Mouse (Mus musculus): ENCODE data around the gene Robo2.
"Not testable (repeated sequence)": the region's sequence is repeated elsewhere in the genome, so short reads cannot be mapped to it uniquely, and the experiment has no call there.

The Robo2 gene

DNA sequence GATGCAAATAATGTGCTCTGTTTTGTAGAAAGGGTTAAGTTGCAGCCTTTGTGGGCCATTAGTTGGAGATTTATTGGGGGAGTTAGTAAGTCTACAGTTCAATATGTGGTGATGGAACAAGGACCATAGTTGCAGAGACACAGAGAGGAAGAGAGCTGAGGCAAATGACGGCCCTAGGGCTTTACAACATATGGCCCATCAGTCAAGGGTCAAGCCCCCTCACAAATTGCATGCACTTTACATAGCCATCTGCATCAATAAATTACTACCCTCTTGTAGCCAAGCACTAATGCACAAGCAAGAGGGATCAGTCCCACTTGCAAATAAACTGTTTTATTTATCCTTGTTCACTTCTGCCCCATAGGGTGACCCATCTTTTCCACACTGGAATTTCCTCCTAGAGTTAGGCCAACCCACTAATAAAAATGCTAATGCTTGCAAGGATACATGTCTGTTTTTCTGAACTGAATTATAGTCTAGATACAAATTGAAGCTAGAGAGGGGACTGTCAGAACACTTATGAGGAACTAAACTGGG is 194.7 kb downstream of the Robo2 start:
- no peak for DNase-seq (ENCODE audit: low read depth in 1 of 2, low spot score in 2 of 2)

DNA sequence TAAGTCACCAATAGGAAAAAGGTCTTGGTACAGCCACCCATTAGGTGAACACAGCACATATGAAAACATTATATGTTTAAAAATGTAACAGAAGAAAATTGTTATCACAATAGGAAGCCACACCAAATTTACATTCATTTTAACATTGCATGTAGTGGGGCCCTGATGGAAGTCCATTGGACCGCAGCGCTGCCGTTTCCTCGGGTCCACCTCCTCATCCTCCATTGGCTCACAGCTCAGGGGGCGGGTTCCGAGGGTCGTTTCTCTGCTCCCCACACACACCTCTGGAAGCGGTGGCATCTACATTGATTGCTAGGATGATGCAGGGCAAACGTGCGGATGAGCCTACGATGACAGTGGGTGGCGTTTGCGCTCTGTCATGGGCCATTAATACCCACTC is 195.8 kb downstream of the Robo2 start:
- no peak for DNase-seq (ENCODE audit: low read depth in 1 of 2, low spot score in 2 of 2)

DNA sequence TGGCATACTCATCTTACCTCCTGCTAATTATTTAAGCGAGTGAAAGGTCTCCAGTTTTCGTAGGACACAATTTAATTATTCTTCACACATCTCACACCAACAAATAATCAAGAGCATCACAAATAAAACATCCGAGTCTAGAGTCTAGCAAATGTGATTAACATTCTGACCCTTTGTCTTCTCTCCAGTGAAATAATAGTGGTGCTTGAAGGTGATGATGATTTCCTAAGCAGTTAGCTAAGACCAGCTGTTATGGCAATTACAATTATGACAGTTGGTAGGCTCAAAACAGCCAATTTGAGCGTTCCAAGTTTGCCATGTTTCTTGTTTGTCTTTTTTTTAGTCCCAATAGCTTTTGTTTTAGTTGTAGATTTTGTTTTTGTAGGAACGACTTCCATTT is 210.9 kb downstream of the Robo2 start:
- no peak for DNase-seq (ENCODE audit: low read depth in 1 of 2, low spot score in 2 of 2)

DNA sequence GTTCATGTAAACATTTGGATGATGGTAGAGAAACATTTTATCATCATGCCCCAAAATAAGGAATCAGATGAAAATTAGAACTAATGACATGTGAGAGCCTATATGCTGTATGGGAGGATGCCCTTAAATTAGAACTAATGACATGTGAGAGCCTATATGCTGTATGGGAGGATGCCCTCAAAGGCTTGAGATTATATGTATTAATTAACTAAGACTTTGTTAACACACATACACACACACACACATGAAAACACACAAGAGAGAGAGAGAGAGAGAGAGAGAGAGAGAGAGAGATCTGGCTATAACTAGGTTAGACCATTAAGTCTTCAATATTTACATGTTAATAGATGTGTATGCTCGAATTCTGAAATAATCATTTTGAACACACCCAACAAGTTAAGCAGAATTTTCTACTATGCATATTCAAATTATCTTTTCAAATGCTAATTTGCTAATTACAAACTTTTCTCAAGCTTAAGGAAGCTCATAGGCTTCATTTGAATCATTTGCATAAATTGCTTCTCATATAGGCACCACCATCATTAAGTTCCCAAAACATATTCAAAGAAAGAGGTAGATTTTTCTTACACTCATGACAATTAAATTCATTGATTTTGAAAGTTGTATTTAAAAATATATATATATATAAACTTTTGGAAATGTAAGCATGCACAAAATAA is 211.5 kb downstream of the Robo2 start:
- no peak for DNase-seq (ENCODE audit: low read depth in 1 of 2, low spot score in 2 of 2)

DNA sequence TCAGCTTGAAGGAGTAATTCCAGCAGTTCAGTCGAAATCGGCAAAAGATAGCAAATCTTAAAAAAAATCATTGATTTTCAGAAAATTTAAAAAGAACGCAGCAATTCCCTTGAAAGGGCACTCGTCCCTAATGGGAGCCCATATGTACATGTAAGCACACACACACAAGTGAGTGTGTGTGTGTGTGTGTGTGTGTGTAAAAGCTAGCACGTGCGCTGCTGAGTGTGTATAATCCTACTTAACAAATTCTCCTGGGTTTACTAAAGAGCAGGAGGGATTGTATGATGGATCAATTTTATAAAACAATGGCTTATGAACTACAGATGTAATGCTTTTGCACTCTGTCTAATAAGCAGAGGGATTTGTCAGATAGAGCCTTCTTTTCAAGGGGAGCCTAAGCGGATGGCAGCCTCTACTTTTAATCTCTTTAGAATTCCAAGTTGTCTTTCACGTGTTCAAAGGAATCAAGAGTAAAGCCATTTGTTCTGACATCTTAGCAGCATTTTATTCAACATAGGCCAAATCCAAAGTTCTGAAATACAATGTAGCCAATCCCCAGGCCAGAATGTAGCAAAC is 218.6 kb downstream of the Robo2 start:
- no peak for DNase-seq (ENCODE audit: low read depth in 1 of 2, low spot score in 2 of 2)

DNA sequence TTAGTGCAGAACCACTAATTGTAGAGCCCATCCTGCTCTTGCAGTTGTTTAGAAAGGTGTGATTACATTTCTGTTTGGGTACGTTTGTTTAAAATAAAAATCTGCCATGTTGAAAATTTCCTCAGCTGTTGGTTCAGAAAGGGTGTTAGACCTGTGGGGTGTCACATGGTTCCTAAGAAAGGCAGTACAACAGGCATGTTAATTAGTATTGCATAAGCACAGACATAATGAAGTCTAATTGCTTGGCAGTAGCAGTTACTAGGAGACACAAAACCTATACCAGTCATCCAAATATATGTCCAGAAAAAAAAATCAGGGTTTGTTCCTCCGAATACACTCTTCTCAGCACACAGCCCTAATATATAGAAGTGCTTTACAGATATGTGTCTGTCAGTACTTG is 220.0 kb downstream of the Robo2 start:
- no peak for DNase-seq (ENCODE audit: low read depth in 1 of 2, low spot score in 2 of 2)

DNA sequence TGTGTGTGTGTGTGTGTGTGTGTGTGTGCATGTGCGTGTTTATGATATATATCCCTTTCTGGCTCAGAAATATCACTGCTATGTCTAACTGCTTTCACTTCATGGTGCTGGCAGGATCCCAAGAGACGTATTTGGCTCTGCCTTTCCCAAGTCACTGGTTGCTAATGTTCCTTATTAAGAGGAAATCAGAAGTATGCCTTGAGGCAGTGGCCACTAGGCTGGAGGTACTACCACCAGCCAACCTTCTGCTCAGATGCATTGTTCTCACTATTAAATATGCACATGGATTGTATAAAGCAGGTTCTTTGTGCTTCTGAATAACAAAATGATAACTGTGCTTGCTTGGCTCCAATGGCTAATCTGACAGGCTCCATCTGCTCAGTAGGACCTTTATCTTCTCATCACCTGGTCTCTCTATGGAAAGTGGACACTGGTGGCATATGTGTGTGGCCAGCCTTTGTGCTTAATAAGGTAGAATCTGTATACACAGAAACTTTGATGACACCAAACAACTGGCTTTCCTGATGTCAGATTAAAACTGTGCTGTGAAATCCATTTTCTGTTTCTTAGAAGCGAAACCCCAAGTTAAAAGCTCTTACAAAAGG is 229.0 kb downstream of the Robo2 start:
- DNase-seq (ENCODE audit: low read depth in 1 of 2, low spot score in 2 of 2), result no peak

DNA sequence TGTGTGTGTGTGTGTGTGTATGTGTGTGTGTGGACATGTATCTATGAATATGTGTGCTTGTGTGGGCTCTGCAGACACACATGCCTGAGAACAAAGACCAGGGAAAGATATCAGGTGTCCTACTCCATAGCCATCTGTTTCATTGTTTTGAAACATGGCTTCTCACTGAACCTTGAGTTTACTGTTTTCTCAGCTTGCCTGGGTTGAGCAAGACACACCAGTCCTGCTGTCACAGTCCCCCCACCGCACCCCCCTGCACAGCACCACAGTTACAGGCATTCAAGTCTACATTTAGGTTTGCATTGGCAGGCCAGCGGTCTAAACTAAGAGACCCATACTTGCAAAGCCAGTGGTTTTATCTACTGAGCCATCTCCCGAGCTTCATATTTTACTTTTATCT is 239.0 kb downstream of the Robo2 start:
- DNase-seq (ENCODE audit: low read depth in 1 of 2, low spot score in 2 of 2), result no peak

DNA sequence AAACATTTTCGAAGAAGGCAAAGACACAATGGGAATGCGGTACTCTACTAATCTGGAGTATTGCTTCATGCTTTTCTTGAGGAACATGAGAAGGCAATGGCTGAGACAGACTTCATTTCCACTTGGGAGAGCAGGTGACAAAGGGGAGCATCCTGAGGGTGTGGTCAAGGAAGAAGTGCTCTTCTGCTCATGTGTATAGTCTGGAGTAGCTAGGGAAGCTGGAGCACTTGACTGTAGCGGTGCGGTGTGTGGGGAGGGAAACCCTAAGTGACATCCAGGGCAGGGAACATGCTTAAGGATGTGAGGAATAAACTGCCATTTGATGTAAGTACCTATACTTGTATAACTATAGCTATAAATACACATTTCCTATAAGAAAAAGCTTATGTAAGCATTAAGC is 242.0 kb downstream of the Robo2 start:
- no peak for DNase-seq (ENCODE audit: low read depth in 1 of 2, low spot score in 2 of 2)

DNA sequence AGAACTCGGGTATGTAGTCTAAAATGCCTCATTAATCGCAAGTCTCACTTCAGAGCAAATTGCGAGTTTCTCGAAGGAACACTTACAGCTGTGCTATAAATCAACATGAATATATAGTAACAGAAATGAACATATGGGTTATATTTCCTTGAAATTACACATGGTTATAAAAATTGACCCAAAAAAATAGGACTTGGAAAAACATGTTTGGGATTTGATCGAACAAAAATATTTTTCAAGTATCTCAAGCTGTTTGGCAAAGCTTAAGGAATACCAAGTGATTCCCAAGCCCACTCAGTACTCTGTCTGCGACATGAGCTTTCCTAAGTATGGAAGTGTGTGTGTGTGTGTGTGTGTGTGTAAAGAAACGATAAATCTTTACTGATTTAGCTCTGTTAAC is 242.5 kb downstream of the Robo2 start:
- DNase-seq (ENCODE audit: low read depth in 1 of 2, low spot score in 2 of 2), result no peak

DNA sequence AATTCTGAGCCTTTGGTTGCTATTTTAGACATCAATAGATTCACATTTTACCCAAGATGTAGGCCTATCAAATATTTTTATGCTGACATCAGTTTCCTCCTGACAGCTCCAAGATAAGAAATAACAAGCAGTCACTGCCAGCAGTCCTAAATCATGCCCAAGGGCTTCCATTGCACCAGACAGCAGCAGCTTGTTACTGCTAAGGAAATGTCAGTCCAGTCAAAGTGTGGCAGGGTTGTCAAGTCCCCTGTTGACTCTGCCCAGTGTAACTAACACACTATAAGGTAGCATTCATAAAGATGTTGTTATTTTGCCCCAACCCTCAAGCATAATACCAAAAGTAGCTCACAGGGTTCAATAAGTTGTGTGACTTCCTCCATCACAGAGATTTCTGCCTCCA is 243.8 kb downstream of the Robo2 start:
- no peak for DNase-seq (ENCODE audit: low read depth in 1 of 2, low spot score in 2 of 2)

DNA sequence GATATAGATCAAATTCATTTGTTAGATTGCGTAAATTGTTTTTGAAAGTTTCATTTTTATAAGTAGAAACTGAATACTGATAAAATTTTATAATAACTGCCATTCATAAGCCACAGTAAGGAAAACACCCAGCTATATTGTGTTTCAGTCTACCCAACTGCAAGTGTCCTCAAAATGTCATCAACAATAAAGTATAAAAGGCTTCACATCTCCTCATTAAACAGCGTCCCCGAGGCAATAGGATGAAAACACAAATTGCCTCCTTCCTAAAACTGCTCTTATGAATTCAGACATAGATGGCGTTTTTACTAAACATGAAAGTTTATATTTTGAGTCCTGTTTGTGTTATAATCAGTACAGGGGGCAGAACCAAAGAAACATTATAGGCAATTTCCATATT is 249.6 kb downstream of the Robo2 start:
- no peak for DNase-seq (ENCODE audit: low read depth in 1 of 2, low spot score in 2 of 2)

DNA sequence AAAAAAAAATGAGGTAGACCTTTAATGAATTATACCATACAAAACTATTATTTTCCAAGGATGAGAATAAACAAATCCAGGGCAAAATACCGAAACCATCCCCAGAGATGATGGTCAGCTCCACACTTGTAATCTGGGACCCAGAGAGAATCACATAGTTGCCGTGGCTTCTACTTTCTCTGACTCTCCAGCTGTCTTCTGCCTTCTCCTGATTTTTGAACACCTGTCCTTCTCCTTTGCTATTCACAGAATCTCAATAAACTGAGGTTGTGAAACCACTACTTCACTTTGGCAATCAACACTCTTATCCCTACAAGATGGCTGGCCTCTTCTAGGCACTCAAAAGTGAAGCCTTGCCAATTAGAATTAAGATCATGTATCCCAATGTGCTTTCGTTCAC is 252.4 kb downstream of the Robo2 start:
- no peak for DNase-seq (ENCODE audit: low read depth in 1 of 2, low spot score in 2 of 2)

DNA sequence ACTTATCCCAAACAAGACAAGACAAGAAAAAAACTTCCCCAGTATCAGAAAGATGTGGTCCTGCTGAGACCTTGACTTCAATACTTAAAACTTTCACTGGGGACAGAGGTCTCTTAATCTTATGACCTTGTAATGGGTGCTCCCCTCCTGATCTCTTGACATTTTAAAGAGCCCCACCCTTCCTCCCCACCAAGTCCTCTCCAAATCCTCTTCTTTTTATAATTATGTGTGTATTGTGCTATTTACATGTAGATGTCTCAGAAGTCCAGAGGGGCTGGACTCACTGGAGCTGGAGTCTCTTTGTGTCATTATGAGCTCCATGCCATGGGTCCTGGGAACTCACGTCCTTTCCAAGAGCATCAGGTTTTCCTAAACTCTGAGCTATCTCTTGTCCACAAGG is 275.4 kb downstream of the Robo2 start:
- DNase-seq (ENCODE audit: low read depth in 1 of 2, low spot score in 2 of 2), result no peak

DNA sequence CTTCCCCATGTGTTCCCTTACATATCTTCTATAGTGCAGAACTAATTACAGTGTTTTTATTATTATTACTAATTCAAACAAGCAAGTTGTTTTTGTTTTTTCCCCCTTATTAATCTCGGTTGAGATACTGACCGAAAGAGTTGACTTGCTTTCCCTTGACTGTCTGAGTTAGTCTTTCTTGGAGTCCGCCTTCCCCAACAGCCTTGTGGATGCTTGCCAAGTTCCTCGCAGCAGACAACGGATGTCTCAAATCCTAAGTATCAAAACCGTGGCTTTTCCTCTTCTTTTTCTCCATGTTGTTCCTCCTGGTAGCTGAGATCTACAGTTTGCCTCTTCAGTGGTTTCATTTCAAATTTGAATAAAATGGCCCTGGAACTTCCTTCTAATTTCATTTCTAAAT is 278.8 kb downstream of the Robo2 start:
- no peak for DNase-seq (ENCODE audit: low read depth in 1 of 2, low spot score in 2 of 2)

DNA sequence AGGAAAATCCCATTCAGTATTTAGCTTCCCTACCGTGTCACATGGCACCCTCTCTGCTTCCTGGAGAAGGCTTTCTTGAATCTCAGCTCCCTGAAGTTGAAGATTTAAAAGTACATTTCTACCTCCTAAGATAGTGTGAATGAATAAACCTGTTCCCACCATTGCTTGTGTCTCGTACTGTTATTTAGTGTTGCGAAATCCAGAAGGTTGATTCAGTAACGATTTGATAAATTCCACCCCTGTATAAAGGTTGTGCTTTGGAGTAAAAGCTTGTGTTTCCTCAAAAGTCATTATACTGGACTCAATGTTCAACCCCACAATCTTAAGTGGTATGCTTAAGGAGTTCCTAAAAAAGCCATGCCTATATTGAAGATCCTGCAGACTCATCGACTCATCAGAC is 280.3 kb downstream of the Robo2 start:
- DNase-seq (ENCODE audit: low read depth in 1 of 2, low spot score in 2 of 2), result no peak

DNA sequence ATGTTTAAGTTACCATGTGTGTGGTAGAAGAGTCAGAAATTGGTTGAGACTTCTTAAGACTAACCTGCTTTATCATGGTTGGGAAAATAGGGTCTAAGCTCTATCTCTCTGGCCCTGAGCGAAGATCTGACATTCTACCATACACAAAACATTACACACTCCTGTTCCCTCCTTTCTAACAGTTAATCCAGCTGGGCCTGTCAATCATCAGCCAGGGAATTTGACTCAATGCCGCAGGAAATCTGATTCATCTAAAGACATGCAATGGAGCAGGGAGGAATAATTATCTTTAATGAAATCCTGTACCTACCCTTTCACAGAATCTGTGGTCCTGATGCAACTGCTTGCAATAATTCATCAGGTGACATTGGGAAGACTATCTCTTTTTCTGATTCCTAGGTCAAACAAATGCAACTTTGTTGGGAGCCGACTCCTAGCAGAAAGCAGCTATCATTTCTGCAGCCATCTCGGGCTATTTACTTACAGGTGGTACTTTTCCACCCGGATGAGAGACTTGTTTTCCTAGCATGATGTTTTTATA is 283.1 kb downstream of the Robo2 start:
- no peak for DNase-seq (ENCODE audit: low read depth in 1 of 2, low spot score in 2 of 2)

DNA sequence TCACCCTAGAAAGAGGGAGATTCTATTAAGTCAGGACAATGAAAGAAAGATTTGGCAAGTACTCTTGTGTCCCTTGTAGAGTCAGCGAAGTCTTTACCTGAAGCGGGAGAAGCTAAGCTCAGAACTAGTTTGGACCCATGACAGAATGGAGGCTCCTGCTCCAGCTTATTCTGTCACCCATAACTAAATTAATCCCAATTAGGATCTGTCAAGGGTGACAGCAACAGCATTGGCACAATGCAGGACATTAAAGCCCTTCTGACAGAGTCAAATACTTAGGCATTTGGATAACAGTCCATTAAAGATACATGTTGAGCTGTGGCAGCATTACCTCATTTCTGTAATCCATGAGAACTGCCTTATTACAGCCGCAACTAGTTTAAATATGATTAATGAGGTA is 298.5 kb downstream of the Robo2 start:
- DNase-seq (ENCODE audit: low read depth in 1 of 2, low spot score in 2 of 2), result no peak

DNA sequence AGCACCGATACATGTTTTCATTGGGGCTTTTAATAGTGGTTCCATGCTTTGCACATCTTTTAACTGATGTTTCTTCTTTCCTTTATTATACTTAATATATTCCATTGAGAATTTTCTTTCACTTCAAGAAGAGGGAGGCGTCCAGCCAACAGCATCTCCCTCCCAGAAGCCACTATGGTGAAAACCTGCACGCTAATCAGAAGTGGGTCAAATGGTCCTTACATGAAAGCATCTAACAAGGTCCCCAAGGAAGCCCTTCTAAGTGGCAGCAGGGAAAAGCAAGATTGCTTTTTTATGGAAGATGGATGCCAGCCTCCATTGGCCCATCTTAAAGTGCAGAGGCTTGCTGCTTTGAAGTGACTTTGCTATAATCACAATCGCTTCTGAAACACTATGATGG is 300.5 kb downstream of the Robo2 start:
- DNase-seq (ENCODE audit: low read depth in 1 of 2, low spot score in 2 of 2), result no peak

DNA sequence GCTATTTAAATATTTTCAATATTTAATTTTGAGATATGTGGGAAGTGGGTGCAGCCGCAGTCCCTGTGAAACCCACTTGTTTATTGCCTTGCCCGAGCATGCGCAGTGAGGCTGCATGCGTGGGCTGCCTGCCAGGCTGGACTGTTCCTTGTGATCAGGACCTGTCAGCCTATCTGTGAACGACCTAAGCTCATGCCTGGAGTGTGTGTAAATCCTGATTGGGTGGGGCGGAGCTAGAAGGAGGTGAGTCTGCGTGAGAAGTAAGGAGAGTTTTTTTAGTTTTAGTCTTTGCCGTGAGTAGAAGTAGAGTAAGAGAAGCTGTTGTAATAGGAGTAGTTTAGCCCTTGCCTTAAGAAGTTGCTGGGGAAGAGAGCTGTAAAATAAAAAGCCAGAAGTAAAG is 307.2 kb downstream of the Robo2 start:
- DNase-seq (ENCODE audit: low read depth in 1 of 2, low spot score in 2 of 2), result not testable (repeated sequence)

DNA sequence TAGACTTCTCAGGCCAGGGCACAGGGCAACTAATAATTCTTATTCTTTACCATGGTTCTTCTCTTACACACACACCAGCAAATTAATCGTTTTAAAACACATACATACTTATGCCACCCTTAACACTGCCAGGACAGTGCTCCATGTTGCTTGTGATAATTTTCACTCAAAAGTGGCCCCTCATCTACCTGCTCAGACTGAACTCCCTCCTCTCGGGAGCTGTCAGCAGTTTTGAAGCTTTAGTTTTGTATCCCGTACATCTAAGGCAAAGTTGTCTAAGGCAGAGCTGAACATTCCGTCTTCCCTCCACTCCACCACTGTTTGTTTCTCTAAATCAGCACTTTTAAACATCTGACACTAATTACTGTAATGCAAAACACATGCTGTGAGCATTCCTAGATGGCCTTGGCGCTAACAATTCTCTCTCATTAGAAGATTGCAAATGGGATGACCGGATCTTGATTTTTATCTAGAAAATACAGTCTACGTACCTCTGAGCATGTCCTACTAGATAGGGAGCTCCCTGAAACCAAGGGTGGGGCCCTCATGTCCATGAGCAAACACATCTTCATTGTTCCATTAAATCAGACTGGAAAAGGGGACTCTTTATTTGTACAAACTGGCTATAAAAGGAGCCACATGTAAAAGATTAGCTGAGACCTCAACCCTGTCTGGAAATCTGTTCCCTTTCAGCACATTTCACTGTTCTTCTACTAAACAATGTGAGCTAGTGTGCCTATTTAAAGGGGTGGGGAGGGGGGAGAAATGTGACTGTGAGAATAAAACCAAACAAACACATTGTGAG is 318.4 kb downstream of the Robo2 start:
- DNase-seq (ENCODE audit: low read depth in 1 of 2, low spot score in 2 of 2), result no peak

DNA sequence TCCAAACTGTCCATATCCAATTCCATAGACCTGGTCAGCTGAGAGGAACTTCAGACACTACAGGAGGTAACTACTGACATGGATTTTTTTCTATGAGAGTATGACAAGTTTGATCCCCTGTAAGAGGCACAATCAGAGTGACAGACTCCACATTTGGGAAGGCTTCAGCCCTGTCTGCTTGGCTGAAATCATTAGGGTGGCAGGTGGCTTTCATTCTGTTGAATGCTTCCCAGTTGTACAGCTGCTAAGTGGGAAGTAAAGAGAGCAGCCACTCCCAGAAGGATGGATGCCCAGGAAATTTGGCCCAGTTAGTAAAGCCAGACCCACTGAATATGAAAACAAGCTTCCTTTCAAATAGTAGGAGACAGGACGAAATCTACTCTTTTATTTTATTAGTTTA is 321.7 kb downstream of the Robo2 start:
- no peak for DNase-seq (ENCODE audit: low read depth in 1 of 2, low spot score in 2 of 2)
